Mouse (Mus musculus) bone marrow, adult 2 months (tissue): ENCODE results near the gene Ncs1.

Source experiments
- CTCF ChIP-seq: fragments of 200-500 bp; IDR thresholded peaks from 2 replicates; pipeline ENCODE4 v1.5.1; 2011; ENCODE audit warnings: low read length, control low read depth; ENCODE audit not compliant: control insufficient read depth, insufficient read depth
- POLR2A ChIP-seq: fragments of 200-500 bp; IDR thresholded peaks from 2 replicates; pipeline ENCODE4 v1.6.1; 2011; ENCODE audit warnings: low read depth, mild to moderate bottlenecking, control low read depth, low read length, borderline replicate concordance; ENCODE audit not compliant: control insufficient read depth

GRCm38 (mm10) chr2:31339826-31340225 is 94.2 kb downstream of the Ncs1 start:
- no peak for TF ChIP-seq POLR2A
- TF ChIP-seq CTCF, result no peak
